Mouse (Mus musculus): ENCODE data around the gene Adh4. TPM values are rescaled to one million over a fixed set of nuclear protein-coding genes. Genes with fewer than 3 reads are reported as not detected.
A peak's percentile ranks its signal among the peaks of the same experiment; 100 is the strongest.
"Not testable (repeated sequence)": the region's sequence is repeated elsewhere in the genome, so short reads cannot be mapped to it uniquely, and the experiment has no call there.

Gene Adh4
- polyA plus RNA-seq (2015; fragmentation: Nextera tagmentation; extraction: Ambion mirVana) = 0.82 and 1.6 TPM in 2 replicates

DNA sequence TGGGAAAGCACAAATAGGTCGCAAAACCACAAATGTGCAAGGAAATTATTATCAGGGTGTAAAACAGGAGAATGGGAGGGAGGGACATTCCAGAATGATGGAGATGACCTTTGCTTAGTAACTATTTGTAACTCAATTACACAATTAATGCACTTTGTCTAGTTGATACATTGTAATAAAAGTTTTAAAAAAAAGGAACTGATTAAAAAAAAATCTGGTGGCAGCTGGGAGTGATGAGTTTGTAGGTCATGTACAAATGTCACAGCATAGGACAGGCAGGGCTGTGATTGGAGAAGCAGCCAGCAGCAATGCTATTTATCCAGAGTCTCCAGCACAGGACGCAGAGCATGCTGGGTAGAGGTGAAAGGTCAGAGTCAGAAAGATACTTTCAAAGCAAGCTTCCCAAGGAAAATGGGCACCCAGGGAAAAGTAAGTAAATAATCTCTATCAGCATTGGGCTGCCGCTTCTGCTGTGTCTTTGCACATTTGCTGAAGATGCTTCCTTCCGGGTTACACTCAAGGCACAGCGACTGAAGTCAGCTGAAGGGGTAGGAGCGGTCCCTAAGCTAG is at the start of gene Adh4:
Adh4 (plus strand) TSS at position 346 of the 570 bp plus-strand sequence.
- H3K27me3 ChIP-seq (ENCODE audit: insufficient read depth, low read length) = no peaks in the 10 kb centered on the region
- no peak within 1 kb of the TSS for H3K27ac ChIP-seq (ENCODE audit: low read depth)
- H3K9me3 ChIP-seq (ENCODE audit: low read length) = no peaks in the 10 kb centered on the region
- no peak within 1 kb of the TSS for H3K4me2 ChIP-seq (ENCODE audit: low read depth, low read length)
- no peak within 1 kb of the TSS for H3K4me3 ChIP-seq (ENCODE audit: low read depth, low read length)
- WGBS (ENCODE audit: insufficient replicate concordance) = 60% methylated on average over 6 of the region's 6 CpGs
- no peak within 1 kb of the TSS for H3K9ac ChIP-seq (replicated peaks)
- DNase-seq = no peak
- TF ChIP-seq EP300 (IDR thresholded peaks at IDR 0.05; ENCODE audit: low read depth) = no peak
- no peak for TF ChIP-seq CTCF (IDR thresholded peaks at IDR 0.05; ENCODE audit: low read depth)
- H3K36me3 ChIP-seq (replicated peaks; ENCODE audit: insufficient read depth, low read length) = no peaks in the 10 kb centered on the region
- ATAC-seq = 0 out of 2 replicates have a peak, but pooled peaks have one; percentile 35
- no peaks in the 10 kb centered on the region for H3K4me1 ChIP-seq (ENCODE audit: insufficient read depth)

- no peaks in the 10 kb centered on the region for H3K36me3 ChIP-seq (replicated peaks; ENCODE audit: insufficient read depth, low read length)
- no peak overlapping the region for H3K4me3 ChIP-seq (ENCODE audit: low read depth, low read length)
- no peak overlapping the region for H3K27ac ChIP-seq (ENCODE audit: low read depth)
- H3K4me2 ChIP-seq (ENCODE audit: low read depth, low read length) = no peak overlapping the region
- peaks cover 3% of the 10 kb centered on the region; the same call in 1 of the 2 replicates for H3K4me1 ChIP-seq (ENCODE audit: insufficient read depth)
- TF ChIP-seq EP300 (IDR thresholded peaks at IDR 0.05; ENCODE audit: low read depth) (no peak), CTCF (IDR thresholded peaks at IDR 0.05; ENCODE audit: low read depth) (no peak)
- WGBS (ENCODE audit: insufficient replicate concordance) = 73% methylated on average over 2 of the region's 2 CpGs
- no peak overlapping the region for H3K9ac ChIP-seq (replicated peaks)
- no peak for ATAC-seq
- DNase-seq = no peak
- no peaks in the 10 kb centered on the region for H3K9me3 ChIP-seq (ENCODE audit: low read length)
- no peaks in the 10 kb centered on the region for H3K27me3 ChIP-seq (ENCODE audit: insufficient read depth, low read length)
Measured at GRCm38 (mm10) chr3:138366181-138366580, 49.1 kb upstream of the Adh4 start.

- DNase-seq (no peak), ATAC-seq (no peak)
- no peaks in the 10 kb centered on the region for H3K9me3 ChIP-seq (ENCODE audit: low read length)
- no peaks in the 10 kb centered on the region for H3K27me3 ChIP-seq (ENCODE audit: insufficient read depth, low read length)
- no peak overlapping the region for H3K4me3 ChIP-seq (ENCODE audit: low read depth, low read length)
- 72% methylated on average over 1 of the region's 1 CpGs for WGBS (ENCODE audit: insufficient replicate concordance)
- TF ChIP-seq EP300 (IDR thresholded peaks at IDR 0.05; ENCODE audit: low read depth) (no peak), CTCF (IDR thresholded peaks at IDR 0.05; ENCODE audit: low read depth) (no peak)
- no peak overlapping the region for H3K9ac ChIP-seq (replicated peaks)
- H3K4me1 ChIP-seq (ENCODE audit: insufficient read depth) = 0 out of 2 replicates have a peak, but pooled peaks cover 3% of the 10 kb centered on the region
- no peaks in the 10 kb centered on the region for H3K36me3 ChIP-seq (replicated peaks; ENCODE audit: insufficient read depth, low read length)
- no peak overlapping the region for H3K27ac ChIP-seq (ENCODE audit: low read depth)
- H3K4me2 ChIP-seq (ENCODE audit: low read depth, low read length) = no peak overlapping the region
Measured at GRCm38 (mm10) chr3:138369546-138369945, 45.7 kb upstream of the Adh4 start.

DNA sequence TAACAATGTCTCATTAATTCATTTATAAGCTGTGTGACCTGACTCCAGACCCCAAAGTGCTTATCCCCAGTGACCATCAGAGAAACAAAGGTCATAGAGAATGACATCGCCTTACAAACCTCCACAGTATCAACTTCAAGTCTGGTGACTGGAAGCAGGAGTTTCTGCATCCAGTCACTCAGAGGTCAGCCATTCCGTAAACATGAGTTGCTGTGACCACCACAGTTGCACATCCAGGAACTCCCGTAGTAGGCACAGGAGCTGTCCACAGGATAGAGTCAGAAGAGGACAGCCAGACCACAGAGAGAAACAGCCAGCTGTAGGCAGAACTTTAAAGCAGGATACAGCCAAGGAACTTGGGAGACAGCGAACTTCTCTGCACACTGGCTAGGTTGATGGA is 45.0 kb upstream of the Adh4 start:
- not testable (repeated sequence) for H3K27ac ChIP-seq (ENCODE audit: low read depth)

DNA sequence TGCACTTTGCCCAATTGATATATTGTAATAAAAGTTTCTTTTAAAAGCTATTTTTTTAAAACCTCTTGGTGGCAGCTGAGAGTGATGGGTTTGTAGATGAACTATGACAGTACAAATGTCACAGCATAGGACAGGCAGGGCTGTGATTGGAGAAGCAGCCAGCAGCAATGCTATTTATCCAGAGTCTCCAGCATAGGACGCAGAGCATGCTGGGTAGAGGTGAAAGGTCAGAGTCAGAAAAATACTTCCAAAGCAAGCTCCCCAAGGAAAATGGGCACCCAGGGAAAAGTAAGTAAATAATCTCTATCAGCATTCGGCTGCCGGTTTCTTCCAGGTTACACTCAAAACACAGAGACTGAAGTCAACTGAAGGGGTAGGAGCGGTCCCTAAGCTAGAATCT is 41.3 kb upstream of the Adh4 start:
- no peak overlapping the region for H3K9ac ChIP-seq (replicated peaks)
- WGBS (ENCODE audit: insufficient replicate concordance) = 63% methylated on average over 4 of the region's 4 CpGs
- no peak for DNase-seq

More for the DNA sequence above, 45.0 kb upstream of the Adh4 start:
- H3K4me3 ChIP-seq (ENCODE audit: low read depth, low read length); DNase-seq; H3K36me3 ChIP-seq (replicated peaks; ENCODE audit: insufficient read depth, low read length); H3K4me1 ChIP-seq (ENCODE audit: insufficient read depth); H3K4me2 ChIP-seq (ENCODE audit: low read depth, low read length); ATAC-seq; H3K9me3 ChIP-seq (ENCODE audit: low read length); H3K9ac ChIP-seq (replicated peaks); H3K27me3 ChIP-seq (ENCODE audit: insufficient read depth, low read length): not testable (repeated sequence)
- 53% methylated on average over 4 of the region's 4 CpGs for WGBS (ENCODE audit: insufficient replicate concordance)

GRCm38 (mm10) chr3:138375148-138375547 is 40.1 kb upstream of the Adh4 start:
- 40% methylated on average over 2 of the region's 2 CpGs for WGBS (ENCODE audit: insufficient replicate concordance)
- Histone ChIP-seq H3K27ac (ENCODE audit: low read depth) (peak overlapping the region; percentile 66), H3K9ac (replicated peaks) (no peak overlapping the region), H3K36me3 (replicated peaks; ENCODE audit: insufficient read depth, low read length) (no peaks in the 10 kb centered on the region), H3K4me1 (ENCODE audit: insufficient read depth) (peaks cover 3% of the 10 kb centered on the region), H3K27me3 (ENCODE audit: insufficient read depth, low read length) (no peaks in the 10 kb centered on the region), H3K9me3 (ENCODE audit: low read length) (no peaks in the 10 kb centered on the region), H3K4me3 (ENCODE audit: low read depth, low read length) (no peak overlapping the region), H3K4me2 (ENCODE audit: low read depth, low read length) (no peak overlapping the region)
- ATAC-seq (peak; percentile 64; the same call in 1 of the 2 replicates), DNase-seq (no peak)
- TF ChIP-seq EP300 (IDR thresholded peaks at IDR 0.05; ENCODE audit: low read depth) (peak; percentile 51), CTCF (IDR thresholded peaks at IDR 0.05; ENCODE audit: low read depth) (no peak)

More for the DNA sequence above, 41.3 kb upstream of the Adh4 start:
- peaks cover 3% of the 10 kb centered on the region for H3K4me1 ChIP-seq (ENCODE audit: insufficient read depth)
- no peaks in the 10 kb centered on the region for H3K9me3 ChIP-seq (ENCODE audit: low read length)
- H3K36me3 ChIP-seq (replicated peaks; ENCODE audit: insufficient read depth, low read length) = no peaks in the 10 kb centered on the region
- ATAC-seq = peak; percentile 78
- H3K4me3 ChIP-seq (ENCODE audit: low read depth, low read length) = no peak overlapping the region
- H3K27me3 ChIP-seq (ENCODE audit: insufficient read depth, low read length) = no peaks in the 10 kb centered on the region
- H3K4me2 ChIP-seq (ENCODE audit: low read depth, low read length) = no peak overlapping the region
- H3K27ac ChIP-seq (ENCODE audit: low read depth) = peak overlapping the region; percentile 18; the same call in 1 of the 2 replicates
- TF ChIP-seq EP300 (IDR thresholded peaks at IDR 0.05; ENCODE audit: low read depth) (no peak), CTCF (IDR thresholded peaks at IDR 0.05; ENCODE audit: low read depth) (no peak)
